Mouse (Mus musculus): Measurements from ENCODE around the gene Fam19a1.

- TF ChIP-seq TAL1 (conservative IDR thresholded peaks at IDR 0.05; ENCODE audit: low read depth, low read length) (no peak), CTCF (IDR thresholded peaks at IDR 0.05; ENCODE audit: low read depth, low read length) (no peak), GATA1 (IDR thresholded peaks at IDR 0.05; ENCODE audit: borderline replicate concordance, low read length) (no peak), POLR2AphosphoS5 (IDR thresholded peaks at IDR 0.05; ENCODE audit: insufficient replicate concordance, low read depth, low read length) (no peak)
These were observed 171.6 kb downstream of the Fam19a1 start for GRCm38 (mm10) chr6:96284590-96284989.

Measured in G1E (cell line).